Mouse (Mus musculus) kidney, adult 9 months (tissue): ENCODE data around the gene Oas1e.
A peak's percentile ranks its signal among the peaks of the same experiment; 100 is the strongest.

Experiments used
- DNase-seq: peaks from one replicate; pipeline ENCODE4 v3.0.0; 2022

The Oas1e gene

GRCm38 (mm10) chr5:120775287-120775985, 19.9 kb downstream of the Oas1e start:
- DNase-seq, result no peak

GRCm38 (mm10) chr5:120769396-120769795, 25.9 kb downstream of the Oas1e start:
- DNase-seq, result no peak

- DNase-seq, result no peak
Measured at GRCm38 (mm10) chr5:120765010-120765409, 30.3 kb downstream of the Oas1e start.

- DNase-seq, result no peak
Measured at GRCm38 (mm10) chr5:120761901-120762300, 33.4 kb downstream of the Oas1e start.

- DNase-seq, result no peak
Measured at GRCm38 (mm10) chr5:120754215-120754614, 41.1 kb downstream of the Oas1e start.

- DNase-seq, result no peak
Measured at GRCm38 (mm10) chr5:120752786-120753185, 42.5 kb downstream of the Oas1e start.

GRCm38 (mm10) chr5:120751206-120751605, 44.1 kb downstream of the Oas1e start:
- DNase-seq, result no peak

GRCm38 (mm10) chr5:120749688-120750087, 45.6 kb downstream of the Oas1e start, which contains the start of gene Oas2:
Gene Oas2 (minus strand): TSS chr5:120749853.
- no peak for DNase-seq

GRCm38 (mm10) chr5:120746451-120746850, 48.9 kb downstream of the Oas1e start:
- peak; percentile 62 for DNase-seq

- peak; percentile 41 for DNase-seq
Measured at GRCm38 (mm10) chr5:120742125-120742524, 53.2 kb downstream of the Oas1e start.
